Mouse (Mus musculus) cerebellum, adult 11 months (tissue): ENCODE measurements around the gene Gm37240.
"Not testable (repeated sequence)": the region's sequence is repeated elsewhere in the genome, so short reads cannot be mapped to it uniquely, and the experiment has no call there.

Experiments
- DNase-seq: peaks from one replicate; pipeline ENCODE4 v3.0.0; 2022

Gene Gm37240

GRCm38 (mm10) chr3:85619751-85620150 lies 267.6 kb downstream of the Gm37240 start:
- no peak for DNase-seq

DNA sequence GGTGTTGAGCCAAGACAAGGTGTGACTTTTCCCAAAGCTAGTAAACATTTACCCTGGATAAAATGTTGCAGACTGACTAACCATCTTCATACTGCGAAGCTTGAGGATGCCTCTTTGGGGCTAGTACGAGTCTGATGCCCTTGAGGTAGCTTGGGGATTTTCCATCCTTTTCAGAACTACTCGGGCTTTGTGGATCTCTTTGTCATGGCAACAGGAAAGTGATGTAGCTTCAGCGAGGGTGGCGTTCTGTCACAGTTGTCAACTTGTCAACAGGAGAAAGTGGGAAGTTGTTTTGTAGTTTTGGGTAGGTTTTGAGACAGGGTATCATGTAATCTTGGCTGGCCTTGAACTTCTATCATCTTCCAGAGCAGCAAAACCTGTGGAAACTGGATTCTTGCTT lies 268.0 kb downstream of the Gm37240 start:
- DNase-seq: no peak

DNA sequence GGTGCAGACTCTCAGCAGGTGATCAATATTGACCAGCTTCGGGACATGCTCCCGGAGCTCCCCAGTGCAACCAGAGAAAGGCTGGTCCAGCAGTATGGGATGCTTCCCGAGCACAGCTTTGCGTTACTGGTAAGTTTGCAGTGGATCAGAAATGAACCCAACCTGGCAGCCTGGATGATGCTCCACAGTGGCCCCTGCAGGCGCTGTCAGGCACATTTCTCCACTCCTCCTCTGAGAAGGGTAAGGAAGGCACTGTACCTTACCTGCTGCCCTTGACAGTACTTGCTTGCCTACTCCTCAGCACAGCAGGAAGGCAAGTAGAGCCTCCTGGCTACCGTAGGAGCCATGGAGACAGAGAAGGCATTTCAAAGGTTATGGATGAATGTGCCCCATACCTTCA lies 268.4 kb downstream of the Gm37240 start:
- DNase-seq: no peak

- no peak for DNase-seq
Measured at GRCm38 (mm10) chr3:85616389-85616788, 270.9 kb downstream of the Gm37240 start.

- no peak for DNase-seq
Measured at GRCm38 (mm10) chr3:85607753-85608152, 279.6 kb downstream of the Gm37240 start.

GRCm38 (mm10) chr3:85606912-85607311 lies 280.4 kb downstream of the Gm37240 start:
- DNase-seq: no peak

- DNase-seq: no peak
Measured at GRCm38 (mm10) chr3:85603811-85604210, 283.5 kb downstream of the Gm37240 start.

- peak; percentile 43 for DNase-seq
Measured at GRCm38 (mm10) chr3:85601841-85602305, 285.4 kb downstream of the Gm37240 start.

GRCm38 (mm10) chr3:85599526-85599925 lies 287.8 kb downstream of the Gm37240 start:
- no peak for DNase-seq

DNA sequence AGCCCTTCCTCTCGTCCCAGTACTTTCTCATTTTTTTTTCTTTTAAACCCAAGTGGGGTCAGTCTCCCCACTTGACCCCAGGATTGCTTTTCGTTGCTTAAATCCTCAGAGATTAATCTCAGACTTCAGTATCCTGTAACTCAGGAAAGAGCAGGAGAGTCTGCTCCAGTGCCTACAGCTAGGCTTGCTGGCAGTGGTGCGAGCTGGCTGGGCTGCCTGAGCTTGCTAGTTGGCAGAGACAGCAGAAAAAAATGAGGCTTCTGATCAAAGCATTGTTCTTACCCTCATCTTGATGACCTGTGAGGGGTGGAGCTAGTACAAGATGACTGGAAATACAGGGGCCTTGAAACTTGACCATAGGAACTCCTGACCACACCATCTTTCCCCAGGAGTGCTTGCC lies 292.9 kb downstream of the Gm37240 start:
- DNase-seq: no peak

DNA sequence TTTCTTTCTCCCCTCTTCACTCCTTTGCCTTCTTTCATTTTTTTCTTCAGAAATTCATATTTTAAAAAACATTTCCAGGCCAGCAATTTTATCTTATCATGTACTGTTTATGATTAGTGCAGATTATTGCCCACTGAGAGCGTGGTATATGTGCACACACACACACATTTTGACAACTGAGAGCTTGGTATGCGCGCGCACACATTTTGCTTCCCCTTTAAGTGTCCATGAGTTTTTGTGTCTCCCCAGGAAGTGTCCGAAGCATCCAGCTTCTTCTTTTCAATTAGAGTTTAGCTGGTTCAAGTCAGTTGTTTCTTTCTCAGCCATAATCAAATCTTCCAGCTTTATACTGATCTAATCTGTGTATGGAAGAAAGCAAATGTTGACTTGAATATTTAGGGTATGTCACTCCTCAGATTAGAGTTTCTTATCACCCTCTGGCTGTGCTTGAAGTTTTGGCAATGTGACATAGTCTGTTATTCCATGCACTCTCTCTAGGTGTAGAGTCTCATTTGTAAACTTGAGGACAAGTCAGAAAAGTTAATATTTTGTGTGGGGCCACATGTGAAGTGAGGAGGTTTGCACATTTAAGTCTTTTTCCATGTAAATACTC lies 294.6 kb downstream of the Gm37240 start:
- DNase-seq: no peak

DNA sequence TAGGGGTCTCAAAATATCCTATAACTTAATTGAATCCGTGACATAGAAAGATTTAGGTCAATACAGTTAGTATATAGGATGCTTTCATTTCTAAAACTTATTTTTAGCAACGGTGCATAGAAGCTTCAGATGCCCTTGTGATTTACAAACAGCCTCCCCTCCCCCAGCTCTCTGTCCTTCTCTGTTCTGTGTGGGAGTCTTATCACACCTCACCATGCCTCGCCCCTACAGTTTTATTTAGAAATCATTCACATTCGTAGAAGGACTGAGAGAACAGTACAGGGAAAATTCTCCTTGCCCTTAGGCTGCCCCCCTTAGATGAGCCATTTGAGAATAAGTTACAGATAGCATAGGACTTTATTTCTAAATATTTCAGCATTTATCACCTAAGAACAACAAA lies 295.3 kb downstream of the Gm37240 start:
- no peak for DNase-seq

DNA sequence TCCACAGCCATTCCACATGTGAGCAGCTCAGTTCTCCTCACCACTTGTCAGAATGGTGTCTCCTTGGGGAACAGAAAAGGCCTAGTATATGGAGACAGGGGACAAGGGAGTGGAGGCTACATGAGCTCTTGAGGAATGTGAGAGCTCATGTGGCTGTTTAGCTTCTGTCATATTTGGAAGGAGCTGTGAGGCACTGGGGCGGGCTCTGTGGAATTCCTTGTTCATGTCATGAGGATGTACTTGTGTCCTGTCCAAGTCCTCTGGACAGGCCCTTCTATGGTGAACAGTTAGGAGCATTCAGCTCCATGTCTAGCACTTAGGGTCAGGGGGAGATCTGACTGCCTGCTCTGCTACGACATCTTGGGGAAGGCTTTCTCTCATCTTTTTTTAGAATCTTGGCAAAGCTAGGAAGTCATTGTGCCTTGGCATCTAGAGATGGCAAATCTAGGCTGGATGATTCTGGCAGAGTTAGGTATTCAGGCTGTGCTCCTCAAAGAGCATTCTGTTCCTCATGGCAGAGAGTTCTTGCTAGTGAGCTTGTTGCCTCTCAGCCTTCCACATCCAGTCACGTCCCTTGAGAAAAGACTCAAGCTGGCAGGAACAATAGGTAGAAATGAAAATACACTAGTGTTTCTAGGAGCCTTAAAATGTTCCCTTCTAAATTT lies 297.1 kb downstream of the Gm37240 start:
- DNase-seq: no peak

GRCm38 (mm10) chr3:85588701-85589100 lies 298.6 kb downstream of the Gm37240 start:
- no peak for DNase-seq

DNA sequence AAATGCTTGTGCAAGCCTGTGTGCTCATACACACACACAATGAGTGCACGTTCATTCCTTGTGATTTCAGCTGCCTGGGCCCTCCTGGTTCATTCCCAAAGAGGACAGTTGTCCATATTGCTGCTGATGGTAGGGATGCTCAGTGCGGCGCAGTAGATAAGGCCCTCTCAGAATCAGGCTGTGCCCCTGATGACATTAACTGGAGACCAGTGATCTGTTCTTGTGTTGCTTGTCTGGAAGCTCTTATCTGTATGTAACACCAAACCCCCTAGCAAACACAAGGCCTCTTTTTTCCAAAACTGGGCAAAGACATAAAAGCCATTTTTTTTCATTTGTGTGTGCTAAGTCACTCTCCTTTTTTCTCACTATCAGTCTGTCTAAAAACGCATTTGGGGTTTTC lies 302.4 kb downstream of the Gm37240 start:
- DNase-seq: no peak

DNA sequence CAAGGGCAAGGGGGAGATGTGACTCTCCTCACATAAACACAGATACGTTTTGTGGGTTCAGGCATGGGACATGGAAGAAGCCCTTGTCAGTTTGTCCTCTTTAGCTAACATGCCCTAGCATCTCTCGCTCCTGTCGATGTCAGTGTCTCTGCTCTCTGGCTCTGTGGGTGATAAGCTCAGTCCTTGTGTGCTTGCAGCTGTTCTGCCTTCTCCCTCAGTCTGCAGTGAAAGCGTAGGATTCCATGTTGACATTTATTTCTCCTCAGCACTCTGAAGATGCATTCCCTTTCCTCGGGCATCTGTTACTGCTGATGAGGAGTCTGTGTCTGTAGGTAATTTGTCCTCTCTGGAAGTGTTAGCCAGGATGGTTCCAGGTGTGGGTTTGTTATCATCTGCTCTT lies 304.1 kb downstream of the Gm37240 start:
- DNase-seq: no peak

- peak; percentile 43 for DNase-seq
Measured at GRCm38 (mm10) chr3:85582726-85583125, 304.6 kb downstream of the Gm37240 start.

DNA sequence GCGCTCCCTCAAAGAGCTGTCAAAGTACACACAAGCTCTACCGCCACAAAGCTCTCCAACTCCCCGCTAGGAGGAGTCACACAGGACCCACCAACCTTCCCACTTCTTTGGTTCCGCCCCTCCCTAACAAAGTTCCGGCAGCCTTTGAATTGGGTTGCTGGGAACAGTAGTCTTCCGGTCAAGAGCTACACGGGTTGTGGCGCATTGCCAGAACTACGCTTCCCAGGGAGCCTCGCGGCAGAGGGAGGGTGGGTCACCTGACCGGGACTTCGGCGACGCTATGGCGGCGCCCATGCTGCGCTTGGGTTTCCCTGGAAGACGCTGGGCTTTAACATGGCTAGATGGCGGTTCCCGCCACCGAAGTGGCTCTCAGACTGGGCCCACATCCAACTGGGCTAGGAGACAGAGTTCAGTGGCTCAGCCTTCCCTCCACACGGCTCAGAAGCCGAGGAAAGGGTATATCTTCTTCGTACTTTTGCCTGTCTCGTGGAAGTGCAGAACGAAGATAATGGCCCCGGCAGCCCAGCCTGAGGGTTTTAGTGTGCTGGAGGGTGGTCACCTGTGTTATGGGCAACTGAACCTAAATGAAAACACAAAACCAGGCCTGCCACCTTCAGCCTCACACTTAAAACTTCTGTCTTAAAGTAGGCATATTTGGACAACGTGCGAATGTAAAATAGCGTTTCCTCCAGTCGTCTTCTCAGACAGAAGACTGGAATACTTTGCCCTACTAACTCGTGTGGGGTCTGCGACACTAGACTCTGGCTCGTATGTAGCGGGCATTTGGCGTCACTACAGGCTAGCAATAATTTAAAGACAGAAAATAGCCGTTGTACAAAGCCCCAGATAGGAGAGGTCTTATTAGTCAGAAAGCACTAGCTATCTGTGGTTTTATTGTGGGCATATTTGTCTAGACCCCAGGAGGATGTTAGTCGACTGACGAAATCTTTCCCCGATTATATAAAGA lies 313.2 kb downstream of the Gm37240 start, which contains the start of gene Gatb:
Gene Gatb, plus strand, starts transcription at position 256 of the 967 bp plus-strand sequence.
- peak; percentile 99 for DNase-seq

GRCm38 (mm10) chr3:85573216-85573863 lies 314.0 kb downstream of the Gm37240 start:
- DNase-seq: no peak

DNA sequence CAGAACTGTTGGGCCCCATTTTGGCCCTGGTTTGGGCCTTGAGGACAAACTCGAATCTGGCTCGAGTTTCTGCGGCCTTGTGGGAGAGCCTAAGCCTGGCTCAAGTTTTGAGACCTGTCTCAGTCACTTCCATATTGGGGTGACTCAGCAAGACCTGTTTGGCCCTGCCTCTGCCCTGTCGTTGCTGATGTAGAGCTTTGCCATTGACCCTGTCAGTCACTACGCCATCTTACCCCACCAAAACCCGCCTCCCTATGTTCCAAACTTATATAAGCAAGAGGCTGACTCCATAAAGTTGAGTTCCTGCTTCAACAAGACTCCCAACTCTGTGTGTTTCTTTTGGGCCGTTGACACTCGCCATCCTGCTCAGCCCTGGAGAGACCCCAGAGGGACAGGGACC lies 314.8 kb downstream of the Gm37240 start:
- not testable (repeated sequence) for DNase-seq

- peak; percentile 58 for DNase-seq
Measured at GRCm38 (mm10) chr3:85571276-85571675, 316.0 kb downstream of the Gm37240 start.

DNA sequence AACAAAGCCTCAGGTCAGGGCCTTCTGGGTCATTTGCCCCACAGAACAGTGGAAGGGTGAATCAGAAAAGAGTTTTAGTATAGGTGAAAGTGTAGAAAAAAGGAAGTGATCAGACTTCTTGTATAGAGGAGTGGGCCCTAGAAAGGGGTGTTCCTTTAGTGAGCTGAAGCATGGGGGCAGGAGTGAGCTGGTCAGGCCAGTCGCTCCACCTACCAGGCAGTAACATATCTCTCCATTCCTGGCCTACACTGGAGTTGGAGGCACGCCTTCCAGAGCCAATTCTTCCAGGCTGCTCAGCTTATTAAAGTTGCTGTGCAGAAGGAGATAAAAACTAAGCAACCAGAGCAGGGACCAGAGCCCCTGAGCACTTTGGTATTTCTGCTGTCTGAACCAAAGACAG lies 322.7 kb downstream of the Gm37240 start:
- no peak for DNase-seq

DNA sequence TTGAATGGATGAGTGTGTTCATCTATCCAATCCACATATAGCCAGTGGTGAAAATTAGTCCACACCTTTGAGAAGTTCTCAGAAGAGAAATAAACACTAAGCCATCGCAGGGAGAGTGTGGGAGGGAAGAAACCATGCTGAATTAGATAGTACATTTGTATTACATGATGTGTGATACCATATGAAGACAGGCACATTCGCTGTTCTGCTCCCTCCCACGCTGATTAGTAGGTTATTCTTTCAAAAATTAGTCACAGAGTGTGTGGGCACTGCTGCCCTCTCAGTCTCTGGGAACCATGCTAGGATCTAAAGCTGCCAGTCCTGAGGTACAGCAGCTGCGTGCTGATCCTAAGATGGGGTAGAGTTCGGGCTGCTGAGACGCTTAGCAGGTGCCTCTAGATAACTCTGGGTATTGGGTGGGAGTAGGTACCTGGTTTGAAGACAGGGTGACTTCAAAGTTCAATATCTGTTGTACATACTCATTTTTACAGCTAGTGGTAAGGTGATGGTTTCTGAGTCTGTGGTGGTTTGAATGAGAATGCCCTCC lies 333.5 kb downstream of the Gm37240 start:
- no peak for DNase-seq
